Mouse (Mus musculus) embryonic facial prominence, embryonic 12.5 days (tissue): ENCODE results near the gene Farp2. TPM values are rescaled to one million over a fixed set of nuclear protein-coding genes. Genes with fewer than 3 reads are reported as not detected.
"Not testable (repeated sequence)": the region's sequence is repeated elsewhere in the genome, so short reads cannot be mapped to it uniquely, and the experiment has no call there.

Experiments
- ATAC-seq: fragments of 200-750 bp; cut with Nextera tagmentation; 2 replicates; pipeline ENCODE4 v1.8.0; 2017; ENCODE audit not compliant: insufficient number of reproducible peaks, insufficient read depth, low FRiP score, low TSS enrichment
- H3K27ac ChIP-seq: fragments of 300-500 bp; sonication (generic); 2 replicates; pipeline ENCODE4 v1.5.1; 2016; ENCODE audit warnings: mild to moderate bottlenecking
- H3K27me3 ChIP-seq: fragments of 300-500 bp; sonication (generic); 2 replicates; pipeline ENCODE4 v1.6.1; 2016; ENCODE audit warnings: mild to moderate bottlenecking, moderate library complexity
- H3K36me3 ChIP-seq: fragments of 300-500 bp; sonication (generic); 2 replicates; pipeline ENCODE4 v1.6.1; 2016; ENCODE audit warnings: mild to moderate bottlenecking
- H3K4me1 ChIP-seq: fragments of 300-500 bp; sonication (generic); 2 replicates; pipeline ENCODE4 v1.6.1; 2016
- H3K4me2 ChIP-seq: fragments of 300-500 bp; sonication (generic); replicated peaks from 2 replicates; pipeline ENCODE4 v1.6.1; 2016; ENCODE audit warnings: mild to moderate bottlenecking, moderate library complexity
- H3K4me3 ChIP-seq: fragments of 300-500 bp; sonication (generic); 2 replicates; pipeline ENCODE4 v1.5.1; 2016; ENCODE audit warnings: mild to moderate bottlenecking
- H3K9ac ChIP-seq: fragments of 300-500 bp; sonication (generic); 2 replicates; pipeline ENCODE4 v1.6.1; 2016; ENCODE audit warnings: mild to moderate bottlenecking, moderate library complexity
- H3K9me3 ChIP-seq: fragments of 300-500 bp; sonication (generic); 2 replicates; pipeline ENCODE4 v1.6.1; 2016; ENCODE audit warnings: mild to moderate bottlenecking, moderate library complexity
- WGBS: fragments of 180-500 bp; shearing (Covaris S2); methylation state at CpG from one replicate; pipeline ENCODE4 v1.1.7; 2016; 5-methylcytosine and 5-hydroxymethylcytosine counted together
- polyA plus RNA-seq: library from polyadenylated mRNA; unstranded; fragments of >200 nt; fragmentation: Nextera tagmentation; extraction: Ambion mirVana; gene quantifications from 2 replicates; pipeline ENCODE4 v1.2.1, GENCODE M21; 2016

Farp2 gene
- polyA plus RNA-seq, 1 experiment from 2014 or later, result 7.2 TPM

DNA sequence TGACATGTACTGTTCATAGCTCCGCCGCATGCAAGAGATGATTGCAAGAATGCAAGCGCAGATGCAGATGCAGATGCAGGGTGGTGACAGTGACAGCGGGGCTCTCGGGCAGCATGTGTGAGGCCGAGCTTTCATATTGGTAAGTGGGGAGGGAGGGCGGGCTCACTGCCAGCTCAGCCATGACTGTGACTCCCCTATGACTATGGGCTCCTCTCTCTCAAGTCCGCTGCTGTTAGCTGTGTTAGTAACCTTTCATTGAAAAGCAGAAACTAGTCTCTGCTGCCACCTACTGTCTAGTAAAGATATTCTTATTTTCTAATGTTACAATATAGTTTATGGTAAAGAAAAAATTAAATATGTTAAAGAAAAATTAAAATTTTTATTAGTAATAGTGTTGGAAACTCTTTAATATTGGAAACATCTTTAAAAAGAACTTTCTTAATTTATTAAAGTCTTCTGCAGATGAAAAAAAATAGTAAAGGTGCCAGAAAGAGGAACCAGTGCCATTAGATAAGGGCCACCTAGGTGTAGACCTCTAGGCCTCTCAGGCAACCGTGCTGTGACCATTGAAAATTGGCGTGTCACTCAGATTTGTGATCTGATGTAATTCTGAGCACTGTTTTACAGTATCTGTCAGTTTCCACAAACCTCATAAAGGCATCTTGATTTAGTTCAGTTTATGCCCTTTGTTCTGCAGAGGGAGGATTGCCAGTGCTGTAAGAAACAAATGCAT is 4.8 kb upstream of the Farp2 start:
- H3K4me1 ChIP-seq, result no peaks in the 10 kb centered on the region
- H3K36me3 ChIP-seq, result peaks cover 46% of the 10 kb centered on the region
- ATAC-seq, result no peak
- no peak overlapping the region for H3K9ac ChIP-seq
- H3K4me3 ChIP-seq, result no peak overlapping the region
- H3K27me3 ChIP-seq, result no peaks in the 10 kb centered on the region
- H3K9me3 ChIP-seq, result no peaks in the 10 kb centered on the region
- no peak overlapping the region for H3K27ac ChIP-seq
- 58% methylated on average over 10 of the region's 10 CpGs for WGBS
- H3K4me2 ChIP-seq, result no peak overlapping the region

DNA sequence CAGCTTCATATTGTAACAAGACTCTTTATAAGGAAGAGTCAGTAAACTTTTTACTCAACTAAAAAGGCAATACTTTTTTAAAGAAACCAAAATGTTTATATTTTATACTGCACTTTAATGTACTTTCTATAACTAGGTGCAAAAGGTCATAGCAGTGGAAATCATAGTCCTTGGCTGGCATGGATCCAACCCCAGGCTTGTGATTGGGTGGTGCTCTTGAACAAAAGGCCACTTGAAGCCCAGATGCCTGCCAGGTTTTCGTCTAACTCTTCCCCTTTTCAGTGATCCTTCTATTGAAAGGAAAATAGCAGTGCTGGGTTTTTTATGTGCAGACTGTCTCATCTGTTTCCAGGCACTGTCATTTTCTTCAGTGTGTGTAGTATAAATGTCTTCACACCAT is 3.3 kb upstream of the Farp2 start:
- H3K9me3 ChIP-seq, H3K4me1 ChIP-seq, H3K4me3 ChIP-seq, H3K4me2 ChIP-seq, ATAC-seq, H3K9ac ChIP-seq, H3K27ac ChIP-seq, H3K27me3 ChIP-seq: not testable (repeated sequence)
- H3K36me3 ChIP-seq, result peaks cover 39% of the 10 kb centered on the region
- 56% methylated on average over 1 of the region's 1 CpGs for WGBS

DNA sequence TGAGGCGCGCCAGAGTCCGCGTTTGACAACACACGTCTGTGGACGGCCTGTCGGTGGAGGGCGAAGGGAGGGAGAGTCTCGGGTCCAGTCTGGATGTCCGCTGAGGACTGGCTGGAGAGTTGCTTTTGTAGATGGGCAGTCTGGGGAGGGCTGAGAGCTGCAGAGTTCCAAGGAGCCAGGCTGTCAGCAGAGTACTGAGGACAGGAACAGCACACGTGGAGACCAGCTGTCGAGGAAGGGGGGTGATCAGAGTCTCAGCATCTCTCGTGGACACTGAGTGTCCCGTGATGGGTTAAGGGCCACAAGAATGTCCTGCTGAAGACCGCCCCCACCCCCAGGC is 442 bp downstream of the Farp2 start:
- peak overlapping the region; percentile 77 for H3K9ac ChIP-seq
- H3K4me2 ChIP-seq, result peak overlapping the region; percentile 82
- peak overlapping the region; percentile 67 for H3K27ac ChIP-seq
- H3K9me3 ChIP-seq, result no peaks in the 10 kb centered on the region
- H3K4me1 ChIP-seq, result peaks cover 15% of the 10 kb centered on the region; the same call in 1 of the 2 replicates
- no peaks in the 10 kb centered on the region for H3K27me3 ChIP-seq
- H3K4me3 ChIP-seq, result peak overlapping the region; percentile 81
- ATAC-seq, result peak; percentile 50
- under 1% methylated on average over 15 of the region's 15 CpGs for WGBS
- peaks cover 18% of the 10 kb centered on the region for H3K36me3 ChIP-seq

DNA sequence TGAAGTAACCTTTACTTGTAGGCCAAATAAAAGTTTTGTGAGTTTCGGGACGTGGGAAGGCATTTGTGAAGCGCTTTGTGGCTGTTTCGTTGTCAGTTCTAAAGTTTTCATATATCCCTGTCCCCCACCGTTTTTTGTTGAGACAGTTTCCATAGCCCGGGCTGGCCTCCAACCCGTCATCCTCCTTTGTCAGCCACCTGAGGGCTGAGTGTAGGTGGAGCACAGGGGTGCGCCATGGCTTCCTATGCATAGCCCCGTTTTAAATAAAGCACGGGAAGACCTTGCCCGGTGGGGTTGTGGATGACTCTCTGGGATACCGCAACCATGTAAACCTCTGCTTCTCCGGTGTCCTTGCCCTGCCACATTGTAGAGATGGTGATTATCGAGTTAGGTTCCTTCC is 1.3 kb downstream of the Farp2 start:
- peak overlapping the region; percentile 82 for H3K4me2 ChIP-seq

DNA sequence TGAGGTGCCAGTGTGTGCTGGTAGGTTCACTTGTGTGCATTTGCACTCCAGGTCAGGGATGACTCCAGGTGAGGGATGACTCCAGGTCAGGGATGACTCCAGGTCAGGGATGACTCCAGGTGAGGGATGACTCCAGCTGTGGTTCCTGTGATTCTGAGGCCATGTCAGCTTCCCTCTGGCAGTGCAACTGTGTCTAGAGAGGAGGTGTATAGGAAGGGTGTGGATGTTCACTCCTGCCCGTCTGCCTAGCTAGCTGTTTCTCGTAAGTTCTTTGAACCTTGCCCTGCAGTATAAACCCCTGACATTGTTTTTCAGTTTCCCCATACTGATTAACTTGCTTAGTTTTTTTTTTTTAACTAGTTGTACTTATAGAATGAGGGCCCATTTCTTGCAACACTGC is 9.6 kb downstream of the Farp2 start:
- H3K9me3 ChIP-seq, result no peaks in the 10 kb centered on the region
- H3K4me3 ChIP-seq, result no peak overlapping the region
- no peak for ATAC-seq

More for the DNA sequence above, 1.3 kb downstream of the Farp2 start:
- Histone ChIP-seq H3K36me3 (peaks cover 11% of the 10 kb centered on the region; the same call in 1 of the 2 replicates), H3K4me1 (peaks cover 15% of the 10 kb centered on the region; the same call in 1 of the 2 replicates), H3K9me3 (no peaks in the 10 kb centered on the region), H3K9ac (no peak overlapping the region), H3K27me3 (no peaks in the 10 kb centered on the region), H3K27ac (no peak overlapping the region), H3K4me3 (no peak overlapping the region)
- 73% methylated on average over 14 of the region's 14 CpGs for WGBS
- no peak for ATAC-seq

DNA sequence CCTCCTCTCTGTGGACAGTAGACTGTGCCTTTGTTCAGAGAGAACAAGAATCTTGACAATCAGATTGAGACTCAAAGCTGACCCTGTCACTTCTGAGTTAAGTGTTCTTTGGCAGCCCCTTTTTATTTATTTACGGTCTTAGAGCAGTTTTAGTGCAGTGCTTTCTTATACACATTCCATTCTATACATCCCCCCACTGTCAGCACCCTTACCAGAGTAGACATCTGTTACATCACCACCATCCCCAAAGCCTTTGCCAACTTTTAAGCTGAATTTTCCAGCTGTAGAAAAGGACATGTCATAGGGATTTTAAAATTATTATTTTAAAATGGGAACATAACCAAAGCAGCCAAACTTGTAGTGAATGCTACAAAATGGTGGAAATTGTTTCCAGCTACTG is 10.4 kb downstream of the Farp2 start:
- H3K9me3 ChIP-seq, result no peaks in the 10 kb centered on the region
- H3K4me1 ChIP-seq, result no peaks in the 10 kb centered on the region
- no peak overlapping the region for H3K9ac ChIP-seq
- no peak for ATAC-seq
- no peaks in the 10 kb centered on the region for H3K36me3 ChIP-seq
- H3K4me2 ChIP-seq, result no peak overlapping the region
- H3K27me3 ChIP-seq, result no peaks in the 10 kb centered on the region
- H3K27ac ChIP-seq, result no peak overlapping the region
- WGBS, result 77% methylated on average over 1 of the region's 1 CpGs
- H3K4me3 ChIP-seq, result no peak overlapping the region

More for the DNA sequence above, 9.6 kb downstream of the Farp2 start:
- Histone ChIP-seq H3K36me3 (no peaks in the 10 kb centered on the region), H3K27me3 (no peaks in the 10 kb centered on the region), H3K4me2 (no peak overlapping the region), H3K27ac (no peak overlapping the region), H3K4me1 (0 out of 2 replicates have a peak, but pooled peaks cover 2% of the 10 kb centered on the region), H3K9ac (no peak overlapping the region)
- 80% methylated on average over 2 of the region's 2 CpGs for WGBS

DNA sequence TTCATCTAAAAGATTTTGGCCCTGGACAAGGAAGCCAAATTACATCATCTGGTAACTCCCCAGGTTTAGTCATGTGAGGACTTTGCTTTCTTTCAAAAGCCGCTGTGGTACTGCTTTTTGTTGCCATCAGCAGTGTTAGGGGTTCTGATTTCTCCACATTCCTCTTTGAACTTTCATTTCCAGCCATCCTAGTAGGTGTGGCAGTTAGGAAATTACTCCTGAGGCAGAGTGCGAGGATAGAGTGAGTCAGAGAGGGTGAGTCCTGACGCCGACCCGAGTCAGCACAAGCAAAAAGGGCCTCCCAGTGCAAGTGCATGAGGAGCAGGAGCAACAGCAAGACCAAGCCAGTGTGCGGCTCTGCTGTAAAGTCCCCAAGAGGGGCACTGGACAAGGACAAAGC is 17.9 kb downstream of the Farp2 start:
- Histone ChIP-seq H3K4me1 (no peaks in the 10 kb centered on the region), H3K9me3 (no peaks in the 10 kb centered on the region), H3K27me3 (no peaks in the 10 kb centered on the region), H3K36me3 (peaks cover 15% of the 10 kb centered on the region), H3K4me3 (no peak overlapping the region), H3K9ac (no peak overlapping the region), H3K27ac (no peak overlapping the region), H3K4me2 (no peak overlapping the region)
- 83% methylated on average over 6 of the region's 6 CpGs for WGBS
- ATAC-seq, result no peak

DNA sequence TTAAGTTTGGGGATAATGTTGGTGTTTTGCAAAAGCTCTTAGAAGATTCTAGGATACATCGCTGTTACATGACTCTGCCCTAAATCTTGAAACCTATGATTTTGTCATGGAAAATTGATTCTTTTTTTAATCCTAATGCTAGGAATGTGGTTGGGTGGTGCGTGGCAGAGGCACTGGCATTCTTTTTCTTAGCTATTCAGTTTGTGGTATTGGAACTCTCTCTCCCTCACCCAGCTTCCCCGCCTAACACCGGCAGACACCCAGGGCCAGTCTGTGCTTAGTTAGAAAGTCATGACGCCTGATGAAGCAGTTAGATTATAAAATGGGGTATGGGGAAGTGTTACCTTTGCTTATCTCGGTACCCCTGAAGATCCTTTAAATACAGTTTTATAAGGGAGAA is 25.3 kb downstream of the Farp2 start:
- Histone ChIP-seq H3K9ac (no peak overlapping the region), H3K4me1 (no peaks in the 10 kb centered on the region)
- 82% methylated on average over 6 of the region's 6 CpGs for WGBS

DNA sequence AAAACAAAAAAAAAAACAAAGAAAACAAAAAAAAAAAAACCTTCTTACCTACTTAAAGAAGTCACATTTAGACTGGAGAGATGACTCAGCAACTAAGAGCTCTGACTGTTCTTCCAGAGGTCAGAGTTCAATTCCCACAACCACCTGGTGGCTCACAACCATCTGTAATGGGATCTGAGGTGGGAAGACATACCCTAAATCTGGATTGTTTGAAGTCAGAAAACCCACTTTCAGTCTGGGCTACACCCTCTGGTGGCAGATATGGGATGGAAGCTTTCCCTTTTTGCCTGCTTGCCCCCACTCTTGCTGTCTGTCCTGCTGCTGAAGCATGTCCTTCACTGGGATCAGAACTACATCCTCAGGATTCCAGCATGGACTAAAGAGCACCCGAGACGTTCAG is 31.3 kb downstream of the Farp2 start:
- Histone ChIP-seq H3K4me2 (no peak overlapping the region), H3K36me3 (no peaks in the 10 kb centered on the region), H3K9me3 (no peaks in the 10 kb centered on the region), H3K27ac (no peak overlapping the region), H3K4me3 (no peak overlapping the region), H3K27me3 (no peaks in the 10 kb centered on the region), H3K9ac (no peak overlapping the region), H3K4me1 (no peaks in the 10 kb centered on the region)
- no peak for ATAC-seq
- WGBS, result 73% methylated on average over 2 of the region's 2 CpGs

More for the DNA sequence above, 25.3 kb downstream of the Farp2 start:
- no peaks in the 10 kb centered on the region for H3K27me3 ChIP-seq
- no peak overlapping the region for H3K4me3 ChIP-seq
- 0 out of 2 replicates have a peak, but pooled peaks cover 6% of the 10 kb centered on the region for H3K36me3 ChIP-seq
- 0 out of 2 replicates have a peak overlapping the region, but pooled peaks have one; percentile 8 for H3K27ac ChIP-seq
- no peak overlapping the region for H3K4me2 ChIP-seq
- no peak for ATAC-seq
- no peaks in the 10 kb centered on the region for H3K9me3 ChIP-seq

DNA sequence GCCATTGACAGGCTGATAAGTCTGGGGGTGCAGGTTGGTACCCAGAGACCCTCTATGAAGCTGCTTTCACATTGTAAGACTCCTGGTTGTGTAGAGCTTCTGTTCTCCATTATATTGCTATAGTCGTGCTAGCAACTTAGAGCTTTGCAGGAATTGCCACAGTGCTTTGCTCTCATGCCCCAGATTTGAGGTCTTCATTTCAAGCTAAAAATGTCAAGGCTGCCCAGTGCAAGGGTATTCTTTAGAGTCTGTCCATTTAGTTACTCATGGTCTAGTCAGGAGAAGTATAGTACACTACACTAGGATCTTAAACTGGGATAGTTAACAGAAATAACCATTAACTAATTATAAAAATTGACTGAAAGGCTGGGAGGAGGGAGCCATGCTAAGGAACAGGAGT is 35.4 kb downstream of the Farp2 start:
- H3K4me3 ChIP-seq, result no peak overlapping the region
- H3K36me3 ChIP-seq, result no peaks in the 10 kb centered on the region
- H3K9me3 ChIP-seq, result no peaks in the 10 kb centered on the region
- WGBS, result 76% methylated on average over 1 of the region's 1 CpGs
- H3K9ac ChIP-seq, result no peak overlapping the region
- no peaks in the 10 kb centered on the region for H3K4me1 ChIP-seq
- H3K27me3 ChIP-seq, result no peaks in the 10 kb centered on the region
- no peak overlapping the region for H3K27ac ChIP-seq
- H3K4me2 ChIP-seq, result no peak overlapping the region
- no peak for ATAC-seq

DNA sequence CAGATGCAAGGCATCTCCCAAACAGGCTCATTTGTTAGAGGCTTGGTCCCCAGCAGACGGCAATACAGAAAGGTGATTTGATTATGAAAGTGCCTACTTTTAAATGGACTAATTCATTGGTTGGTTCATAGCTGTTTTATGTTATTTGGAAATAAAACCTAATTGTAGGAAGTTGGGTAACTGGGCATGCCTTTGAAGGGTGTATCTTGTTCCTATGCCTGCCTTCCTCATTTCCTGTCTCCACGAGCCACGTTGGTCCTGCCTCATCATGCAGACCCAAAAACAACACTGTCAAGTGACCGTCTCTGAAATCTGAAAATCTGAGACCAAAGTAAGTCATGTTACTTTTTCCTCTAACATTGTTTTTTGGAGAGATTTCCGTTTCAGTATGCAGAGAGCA is 39.5 kb downstream of the Farp2 start:
- WGBS, result 69% methylated on average over 5 of the region's 5 CpGs
- Histone ChIP-seq H3K27me3 (no peaks in the 10 kb centered on the region), H3K4me2 (no peak overlapping the region), H3K4me3 (no peak overlapping the region), H3K9ac (no peak overlapping the region), H3K36me3 (no peaks in the 10 kb centered on the region; the same call in none of the 2 replicates), H3K27ac (no peak overlapping the region), H3K9me3 (no peaks in the 10 kb centered on the region), H3K4me1 (no peaks in the 10 kb centered on the region)
- ATAC-seq, result no peak

DNA sequence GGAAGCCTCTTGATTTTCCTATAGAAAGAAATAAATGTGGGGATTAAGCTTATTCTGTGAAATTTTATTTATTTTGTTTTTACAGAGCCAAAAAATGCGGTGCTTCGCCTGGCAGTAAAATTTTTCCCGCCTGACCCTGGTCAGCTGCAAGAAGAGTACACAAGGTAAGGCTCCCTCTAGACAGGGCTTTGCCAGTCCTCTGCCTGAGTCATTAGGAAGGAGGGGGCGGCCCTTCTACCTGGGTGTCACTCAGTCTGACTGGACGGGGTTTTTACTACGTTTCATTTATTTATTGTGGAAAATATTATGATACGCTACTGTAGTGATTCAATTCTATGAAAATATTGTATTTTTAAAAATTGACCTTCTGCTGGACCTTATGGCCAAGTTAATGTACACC is 51.3 kb downstream of the Farp2 start:
- no peak overlapping the region for H3K9ac ChIP-seq
- no peaks in the 10 kb centered on the region for H3K27me3 ChIP-seq
- no peak overlapping the region for H3K27ac ChIP-seq
- H3K36me3 ChIP-seq, result 0 out of 2 replicates have a peak, but pooled peaks cover 4% of the 10 kb centered on the region
- no peaks in the 10 kb centered on the region for H3K9me3 ChIP-seq
- WGBS, result 85% methylated on average over 7 of the region's 7 CpGs
- H3K4me3 ChIP-seq, result no peak overlapping the region
- ATAC-seq, result no peak
- no peak overlapping the region for H3K4me2 ChIP-seq
- H3K4me1 ChIP-seq, result no peaks in the 10 kb centered on the region
